Mouse (Mus musculus): ENCODE results near the gene Cyp4v3.

GRCm38 (mm10) chr8:45362323-45362722 is 29.3 kb upstream of the Cyp4v3 start:
- no peak for TF ChIP-seq POLR2A (IDR thresholded peaks at IDR 0.05; ENCODE audit: control insufficient read depth in 1 of 2, insufficient read depth in 1 of 2, low read depth in 1 of 2, low read length in 2 of 2, poor library complexity in 1 of 2)
- no peak; the same call in 1 of the 2 replicates for TF ChIP-seq RAD21 (IDR thresholded peaks at IDR 0.05; ENCODE audit: low read depth, low read length)
- TF ChIP-seq CHD1 (IDR thresholded peaks at IDR 0.05; ENCODE audit: low read depth, low read length), result no peak
- no peak for TF ChIP-seq RCOR1 (IDR thresholded peaks at IDR 0.05; ENCODE audit: low read depth, low read length)
- no peak for TF ChIP-seq CTCF (IDR thresholded peaks at IDR 0.05 in 2 of 3, conservative IDR thresholded peaks at IDR 0.05 in 1 of 3; ENCODE audit: control insufficient read depth in 1 of 3, insufficient read depth in 1 of 3, low read depth in 2 of 3, low read length in 3 of 3, poor library complexity in 1 of 3, severe bottlenecking in 1 of 3)
- TF ChIP-seq TAL1 (IDR thresholded peaks at IDR 0.05; ENCODE audit: low read length), result no peak
- no peak for TF ChIP-seq EP300 (IDR thresholded peaks at IDR 0.05; ENCODE audit: low read depth in 1 of 2, low read length in 2 of 2)
- TF ChIP-seq MXI1 (IDR thresholded peaks at IDR 0.05; ENCODE audit: low read depth, low read length), result no peak
- no peak for TF ChIP-seq USF1 (IDR thresholded peaks at IDR 0.05; ENCODE audit: low read depth, low read length)
- no peak for TF ChIP-seq MAZ (IDR thresholded peaks at IDR 0.05; ENCODE audit: low read depth, low read length)
- TF ChIP-seq CHD2 (IDR thresholded peaks at IDR 0.05; ENCODE audit: low read length), result no peak
- TF ChIP-seq MAX (IDR thresholded peaks at IDR 0.05; ENCODE audit: low read length), result no peak
- TF ChIP-seq MAFK (IDR thresholded peaks at IDR 0.05; ENCODE audit: borderline replicate concordance, low read depth, low read length), result no peak
- TF ChIP-seq MEF2A (IDR thresholded peaks at IDR 0.05; ENCODE audit: extremely low read depth, insufficient replicate concordance, low read depth, low read length, poor library complexity, severe bottlenecking), result no peak

Measured in MEL (cell line).